Mouse (Mus musculus): ENCODE results near the gene Spem1.
"Not testable (repeated sequence)": the region's sequence is repeated elsewhere in the genome, so short reads cannot be mapped to it uniquely, and the experiment has no call there.

Spem1 gene

GRCm38 (mm10) chr11:69822080-69822479 is at the start of gene Spem1:
Gene Spem1, minus strand, starts transcription at chr11:69822180.
- no peak for DNase-seq (ENCODE audit: low spot score in 2 of 2)

- no peak for DNase-seq (ENCODE audit: low spot score in 2 of 2)
Observed at GRCm38 (mm10) chr11:69870289-69871069, 48.5 kb upstream of the Spem1 start.

GRCm38 (mm10) chr11:69867335-69867734 is 45.4 kb upstream of the Spem1 start:
- no peak for DNase-seq (ENCODE audit: low spot score in 2 of 2)

- no peak for DNase-seq (ENCODE audit: low spot score in 2 of 2)
Observed at GRCm38 (mm10) chr11:69865561-69865960, 43.6 kb upstream of the Spem1 start.

GRCm38 (mm10) chr11:69864138-69864860 is 42.3 kb upstream of the Spem1 start:
- DNase-seq (ENCODE audit: low spot score in 2 of 2): no peak

- not testable (repeated sequence) for DNase-seq (ENCODE audit: low spot score in 2 of 2)
Observed at GRCm38 (mm10) chr11:69863729-69864128, 41.7 kb upstream of the Spem1 start.

GRCm38 (mm10) chr11:69858113-69858998 is 36.4 kb upstream of the Spem1 start, which contains the start of gene Tnk1:
Gene Tnk1, minus strand, starts transcription at chr11:69858730.
- DNase-seq (ENCODE audit: low spot score in 2 of 2): peak in 1 of 2 experiments; percentile 70

GRCm38 (mm10) chr11:69855347-69855746 is 33.4 kb upstream of the Spem1 start:
- no peak for DNase-seq (ENCODE audit: low spot score in 2 of 2)

- no peak for DNase-seq (ENCODE audit: low spot score in 2 of 2)
Observed at GRCm38 (mm10) chr11:69854680-69855079, 32.7 kb upstream of the Spem1 start.

GRCm38 (mm10) chr11:69853994-69854393 is 32.0 kb upstream of the Spem1 start:
- DNase-seq (ENCODE audit: low spot score in 2 of 2): no peak

GRCm38 (mm10) chr11:69850754-69851153 is 28.8 kb upstream of the Spem1 start:
- no peak for DNase-seq (ENCODE audit: low spot score in 2 of 2)

GRCm38 (mm10) chr11:69849884-69850283 is 27.9 kb upstream of the Spem1 start:
- DNase-seq (ENCODE audit: low spot score in 2 of 2): no peak

GRCm38 (mm10) chr11:69849128-69849527 is 27.1 kb upstream of the Spem1 start:
- no peak for DNase-seq (ENCODE audit: low spot score in 2 of 2)

- DNase-seq (ENCODE audit: low spot score in 2 of 2): no peak
Observed at GRCm38 (mm10) chr11:69848021-69848420, 26.0 kb upstream of the Spem1 start.

GRCm38 (mm10) chr11:69846738-69847688 is 25.0 kb upstream of the Spem1 start:
- peak; percentile 40 to 48 for DNase-seq (ENCODE audit: low spot score in 2 of 2)

GRCm38 (mm10) chr11:69846198-69846680 is 24.3 kb upstream of the Spem1 start, which contains the start of gene Plscr3:
Gene Plscr3, plus strand, starts transcription at chr11:69846376.
- peak; percentile 87 to 94 for DNase-seq (ENCODE audit: low spot score in 2 of 2)

GRCm38 (mm10) chr11:69838714-69839104 is 16.7 kb upstream of the Spem1 start:
- DNase-seq (ENCODE audit: low spot score in 2 of 2): no peak

- DNase-seq (ENCODE audit: low spot score in 2 of 2): peak; percentile 90 to 92
Observed at GRCm38 (mm10) chr11:69837952-69838713, 16.2 kb upstream of the Spem1 start, which contains the start of gene Tmem256. Gene Tmem256, plus strand, starts transcription at chr11:69838514.

- no peak for DNase-seq (ENCODE audit: low spot score in 2 of 2)
Observed at GRCm38 (mm10) chr11:69837604-69837951, 15.6 kb upstream of the Spem1 start, which contains the start of gene Nlgn2. Gene Nlgn2, minus strand, starts transcription at chr11:69837784.

Data from urinary bladder, adult 18-20 months (tissue).